Mouse (Mus musculus) forebrain, postnatal 0 days (tissue): Measurements from ENCODE around the gene Myl9. TPM values are rescaled to one million over a fixed set of nuclear protein-coding genes. Genes with fewer than 3 reads are reported as not detected.
A peak's percentile ranks its signal among the peaks of the same experiment; 100 is the strongest.
"Not testable (repeated sequence)": the region's sequence is repeated elsewhere in the genome, so short reads cannot be mapped to it uniquely, and the experiment has no call there.

ENCODE experiments used
- ATAC-seq: fragments of 200-750 bp; cut with Nextera tagmentation; 2 replicates; pipeline ENCODE4 v1.8.0; 2017; ENCODE audit warnings: mild to moderate bottlenecking, moderate library complexity
- DNase-seq: peaks from one replicate; pipeline ENCODE4 v3.0.0-alpha.2; 2015
- H3K27ac ChIP-seq: fragments of 300-500 bp; sonication (generic); 2 replicates; pipeline ENCODE4 v1.5.1; 2014; ENCODE audit warnings: low read depth, mild to moderate bottlenecking, antibody characterized with exemption, low read length, moderate library complexity, mixed read lengths
- H3K27me3 ChIP-seq: fragments of 300-500 bp; sonication (generic); 2 replicates; pipeline ENCODE4 v1.6.1; 2014; ENCODE audit warnings: mild to moderate bottlenecking, low read length, mixed read lengths; ENCODE audit not compliant: insufficient read depth
- H3K36me3 ChIP-seq: fragments of 300-500 bp; sonication (generic); 2 replicates; pipeline ENCODE4 v1.6.1; 2014; ENCODE audit warnings: mild to moderate bottlenecking, moderate library complexity; ENCODE audit not compliant: insufficient read depth
- H3K4me1 ChIP-seq: fragments of 300-500 bp; sonication (generic); 2 replicates; pipeline ENCODE4 v1.6.1; 2014; ENCODE audit warnings: antibody characterized with exemption; ENCODE audit not compliant: insufficient read depth
- H3K4me2 ChIP-seq: fragments of 300-500 bp; sonication (generic); 2 replicates; pipeline ENCODE4 v1.6.1; 2014; ENCODE audit warnings: low read depth, mild to moderate bottlenecking, moderate library complexity
- H3K4me3 ChIP-seq: fragments of 300-500 bp; sonication (generic); 2 replicates; pipeline ENCODE4 v1.5.1; 2014; ENCODE audit warnings: low read depth, low read length, mixed read lengths
- H3K9ac ChIP-seq: fragments of 300-500 bp; sonication (generic); 2 replicates; pipeline ENCODE4 v1.6.1; 2014; ENCODE audit warnings: mild to moderate bottlenecking
- H3K9me3 ChIP-seq: fragments of 300-500 bp; sonication (generic); 2 replicates; pipeline ENCODE4 v1.6.1; 2016; ENCODE audit warnings: low read length
- CTCF ChIP-seq: sonication (generic); IDR thresholded peaks from 2 replicates; pipeline ENCODE4 v1.5.1; 2016; ENCODE audit warnings: antibody characterized with exemption, control low read depth, low read depth
- WGBS: fragments of 180-500 bp; shearing (Covaris S2); extraction: QIAGEN DNeasy Blood & Tissue Kit; methylation state at CpG from one replicate; pipeline ENCODE4 v1.1.7; 2014; 5-methylcytosine and 5-hydroxymethylcytosine counted together
- polyA plus RNA-seq: library from polyadenylated mRNA; unstranded; fragments of >200 nt; fragmentation: Nextera tagmentation; extraction: Ambion mirVana; gene quantifications from 2 replicates; pipeline ENCODE4 v1.2.1, GENCODE M21; 2015
- total RNA-seq: library from RNA; depleted of rRNA; stranded (reverse); fragments of >200 nt; gene quantifications from 2 replicates; pipeline ENCODE4 v1.2.3, GENCODE M21; 2014

Gene Myl9
- total and polyA plus RNA-seq, 2 experiments from 2014 or later: 34.3 to 34.6 TPM

DNA sequence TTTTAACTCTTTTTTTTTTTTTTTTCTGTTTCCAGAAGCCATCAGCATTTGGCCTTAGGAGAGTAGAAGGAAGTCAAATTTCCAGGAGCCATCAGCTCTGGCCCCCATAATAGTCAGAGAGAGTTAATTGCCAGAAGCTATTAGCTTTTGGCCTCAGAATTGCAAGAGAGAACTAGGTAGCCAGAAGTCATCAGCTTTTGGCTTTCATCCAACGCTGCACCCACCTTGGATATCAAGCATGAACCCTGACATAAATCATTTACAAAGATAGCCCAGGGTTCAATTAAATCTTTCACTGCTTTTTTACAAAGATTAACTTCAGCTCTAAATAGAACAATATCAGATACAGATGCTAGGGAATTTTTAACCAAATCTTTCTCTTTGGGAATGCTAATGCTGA is 23.3 kb downstream of the Myl9 start:
- H3K9me3 ChIP-seq: no peaks in the 10 kb centered on the region
- H3K4me3 ChIP-seq: no peak overlapping the region
- 83% methylated on average over 1 of the region's 1 CpGs for WGBS
- H3K27ac ChIP-seq: no peak overlapping the region
- no peaks in the 10 kb centered on the region for H3K36me3 ChIP-seq
- no peak for TF ChIP-seq CTCF
- ATAC-seq (no peak), DNase-seq (no peak)
- no peak overlapping the region for H3K4me2 ChIP-seq
- H3K4me1 ChIP-seq: no peaks in the 10 kb centered on the region
- H3K27me3 ChIP-seq: no peaks in the 10 kb centered on the region
- H3K9ac ChIP-seq: no peak overlapping the region

DNA sequence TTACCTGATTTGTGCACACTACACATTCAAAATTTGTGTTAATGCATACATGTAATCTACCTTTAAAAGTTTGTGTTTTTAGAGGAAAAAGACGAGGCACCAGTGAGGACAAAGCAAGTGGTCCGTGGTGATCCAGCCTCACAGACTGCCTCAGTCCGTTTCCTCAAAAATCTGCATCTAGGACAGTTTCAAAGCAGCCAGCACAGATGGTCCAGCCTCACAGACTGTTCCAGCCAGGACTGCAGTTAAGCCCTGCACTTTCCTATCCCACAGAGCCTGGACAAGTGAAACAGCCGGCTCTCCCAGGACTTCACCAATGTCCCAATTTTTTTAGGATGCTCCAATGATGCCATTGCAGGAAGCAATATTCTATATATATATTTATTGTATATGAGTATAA is 25.8 kb downstream of the Myl9 start:
- no peaks in the 10 kb centered on the region for H3K9me3 ChIP-seq
- H3K36me3 ChIP-seq: no peaks in the 10 kb centered on the region
- no peaks in the 10 kb centered on the region for H3K4me1 ChIP-seq
- no peak for DNase-seq
- ATAC-seq: no peak
- H3K4me3 ChIP-seq: no peak overlapping the region
- no peaks in the 10 kb centered on the region for H3K27me3 ChIP-seq
- TF ChIP-seq CTCF: no peak
- H3K4me2 ChIP-seq: no peak overlapping the region
- WGBS: 75% methylated on average over 4 of the region's 4 CpGs
- H3K9ac ChIP-seq: no peak overlapping the region
- H3K27ac ChIP-seq: no peak overlapping the region

DNA sequence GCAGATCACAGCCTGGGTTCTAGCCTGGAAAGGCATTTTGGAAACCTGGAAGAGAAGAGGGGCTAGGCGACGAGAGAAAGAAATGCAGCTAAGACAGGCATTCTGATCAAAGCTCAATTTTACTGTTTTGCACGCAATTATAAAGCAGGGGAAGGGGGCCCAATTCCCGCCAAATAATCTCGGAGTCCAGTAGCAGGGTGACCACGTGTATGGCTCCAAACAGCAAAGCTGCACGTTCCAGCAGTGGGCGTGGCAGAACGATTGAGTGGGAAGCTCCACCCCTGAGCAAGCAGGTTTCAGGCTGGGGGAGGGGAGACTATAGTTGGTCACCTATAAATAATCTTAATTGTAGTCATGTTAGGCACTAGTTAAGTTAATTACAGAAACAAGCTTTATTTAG is 26.9 kb downstream of the Myl9 start:
- not testable (repeated sequence) for H3K36me3 ChIP-seq, H3K4me1 ChIP-seq, H3K4me2 ChIP-seq, H3K9ac ChIP-seq, H3K4me3 ChIP-seq, DNase-seq, ATAC-seq, H3K27ac ChIP-seq, H3K9me3 ChIP-seq, H3K27me3 ChIP-seq
- 38% methylated on average over 9 of the region's 9 CpGs for WGBS

DNA sequence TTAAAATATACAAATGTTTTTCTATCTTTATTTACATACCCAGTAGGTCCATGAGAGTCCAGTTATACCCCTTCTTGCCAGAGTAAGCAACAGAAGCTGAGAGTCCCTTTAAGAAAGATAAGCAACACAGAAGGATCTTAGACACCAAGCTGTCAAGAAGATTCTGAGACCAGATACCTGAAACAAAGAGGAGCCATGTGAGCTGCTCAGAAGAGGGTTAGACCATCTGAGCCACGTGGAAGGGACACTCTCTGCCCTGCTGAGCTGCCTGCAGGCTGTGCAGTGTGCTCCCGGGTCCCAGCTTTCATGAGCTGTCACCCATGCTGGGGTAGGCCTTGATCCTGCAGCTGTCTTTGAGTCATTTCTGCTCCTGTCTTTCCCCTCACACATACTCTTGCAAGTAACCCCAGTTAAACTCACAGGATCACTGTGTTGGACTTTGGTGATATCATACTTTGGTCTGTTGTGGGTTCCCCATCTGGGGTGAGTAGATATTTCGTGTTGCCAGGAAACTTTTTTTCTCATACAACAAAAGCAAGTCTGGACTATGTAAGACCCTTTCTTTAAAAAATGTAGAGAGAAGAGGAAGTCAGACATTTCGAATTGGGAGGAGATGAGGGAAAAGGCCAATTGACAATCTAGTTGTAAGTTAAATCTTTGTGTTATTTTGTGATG is 28.6 kb downstream of the Myl9 start:
- 63% methylated on average over 4 of the region's 4 CpGs for WGBS
- H3K27me3 ChIP-seq: no peaks in the 10 kb centered on the region

DNA sequence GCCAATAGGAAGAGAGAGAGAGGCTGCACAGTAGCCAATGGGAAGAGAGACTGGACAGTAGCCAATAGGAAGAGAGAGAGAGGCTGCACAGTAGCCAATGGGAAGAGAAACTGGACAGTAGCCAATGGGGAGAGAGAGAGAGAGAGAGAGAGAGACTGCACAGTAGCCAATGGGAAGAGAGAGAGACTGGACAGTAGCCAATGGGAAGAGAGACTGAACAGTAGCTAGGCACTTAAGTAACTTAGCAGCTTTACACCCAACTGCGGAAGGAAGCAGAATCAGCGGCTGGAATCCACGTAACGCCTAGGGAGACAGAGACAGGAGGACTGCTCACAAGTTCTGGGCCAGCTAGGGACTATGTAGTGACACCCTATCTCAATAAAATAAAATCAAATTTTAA is 29.4 kb downstream of the Myl9 start:
- H3K4me1 ChIP-seq: no peaks in the 10 kb centered on the region
- H3K4me3 ChIP-seq: no peak overlapping the region
- DNase-seq (no peak), ATAC-seq (no peak)
- H3K27ac ChIP-seq: no peak overlapping the region
- no peaks in the 10 kb centered on the region for H3K36me3 ChIP-seq
- TF ChIP-seq CTCF: no peak
- H3K4me2 ChIP-seq: no peak overlapping the region
- no peaks in the 10 kb centered on the region for H3K9me3 ChIP-seq
- WGBS: 95% methylated on average over 4 of the region's 4 CpGs
- H3K27me3 ChIP-seq: no peaks in the 10 kb centered on the region
- H3K9ac ChIP-seq: no peak overlapping the region

More for the DNA sequence above, 28.6 kb downstream of the Myl9 start:
- H3K27ac ChIP-seq: no peak overlapping the region
- no peaks in the 10 kb centered on the region for H3K36me3 ChIP-seq
- no peak overlapping the region for H3K4me2 ChIP-seq
- no peak overlapping the region for H3K9ac ChIP-seq
- no peaks in the 10 kb centered on the region for H3K9me3 ChIP-seq
- H3K4me1 ChIP-seq: no peaks in the 10 kb centered on the region
- ATAC-seq: no peak
- no peak for TF ChIP-seq CTCF
- no peak overlapping the region for H3K4me3 ChIP-seq
- no peak for DNase-seq

DNA sequence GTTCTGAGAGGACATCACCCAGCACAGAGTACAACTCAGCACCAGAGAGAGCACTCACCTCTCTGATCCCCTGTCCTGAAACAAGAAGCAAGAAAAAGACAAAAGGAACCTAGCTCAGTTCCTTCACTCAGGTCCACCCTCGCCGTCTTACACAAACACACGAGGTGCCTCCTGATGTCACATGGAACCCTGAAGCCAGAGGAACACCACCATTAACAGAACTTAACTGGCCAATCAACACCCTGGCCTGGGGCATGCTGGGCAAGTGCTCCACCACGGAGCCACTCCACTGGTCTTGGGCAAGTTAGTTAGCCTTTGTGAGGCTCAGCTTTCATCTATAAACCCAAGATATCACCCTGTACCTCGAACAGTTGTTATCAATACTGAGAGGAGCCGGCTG is 31.7 kb downstream of the Myl9 start:
- Histone ChIP-seq H3K27me3 (no peaks in the 10 kb centered on the region), H3K4me1 (no peaks in the 10 kb centered on the region), H3K36me3 (no peaks in the 10 kb centered on the region), H3K9ac (no peak overlapping the region), H3K27ac (no peak overlapping the region), H3K9me3 (no peaks in the 10 kb centered on the region), H3K4me2 (no peak overlapping the region), H3K4me3 (no peak overlapping the region)
- TF ChIP-seq CTCF: no peak
- no peak for DNase-seq
- ATAC-seq: no peak
- WGBS: 81% methylated on average over 6 of the region's 6 CpGs

DNA sequence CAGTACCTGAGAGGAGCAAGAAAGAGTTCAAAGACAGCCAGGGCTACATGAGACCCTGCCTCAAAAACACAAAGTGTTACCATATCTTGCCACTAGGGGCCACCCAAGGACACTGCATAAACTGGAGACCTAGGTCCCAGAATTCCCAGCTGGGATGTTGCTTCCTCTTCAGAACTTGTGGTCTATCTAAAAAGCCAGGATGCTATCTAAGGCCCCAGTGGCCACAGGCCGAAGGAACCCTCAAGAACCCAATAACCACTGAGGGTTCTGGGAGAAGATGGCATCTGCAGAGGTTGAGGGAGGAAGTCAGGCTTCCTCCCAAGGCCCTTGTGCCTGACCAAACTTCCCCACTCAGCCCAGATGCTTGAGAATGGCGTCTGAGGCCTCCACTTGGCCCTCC is 34.4 kb downstream of the Myl9 start:
- no peak overlapping the region for H3K4me3 ChIP-seq
- no peaks in the 10 kb centered on the region for H3K27me3 ChIP-seq
- no peaks in the 10 kb centered on the region for H3K9me3 ChIP-seq
- peak; percentile 85 for DNase-seq
- ATAC-seq: peak; percentile 47; the same call in 1 of the 2 replicates
- no peaks in the 10 kb centered on the region for H3K4me1 ChIP-seq
- H3K9ac ChIP-seq: no peak overlapping the region
- 50% methylated on average over 2 of the region's 2 CpGs for WGBS
- H3K27ac ChIP-seq: no peak overlapping the region
- H3K36me3 ChIP-seq: no peaks in the 10 kb centered on the region
- peak; percentile 93 for TF ChIP-seq CTCF
- no peak overlapping the region for H3K4me2 ChIP-seq
